Comparison of ENCODE assay signal across 8 mouse cellular contexts in the genomic region with DNA sequence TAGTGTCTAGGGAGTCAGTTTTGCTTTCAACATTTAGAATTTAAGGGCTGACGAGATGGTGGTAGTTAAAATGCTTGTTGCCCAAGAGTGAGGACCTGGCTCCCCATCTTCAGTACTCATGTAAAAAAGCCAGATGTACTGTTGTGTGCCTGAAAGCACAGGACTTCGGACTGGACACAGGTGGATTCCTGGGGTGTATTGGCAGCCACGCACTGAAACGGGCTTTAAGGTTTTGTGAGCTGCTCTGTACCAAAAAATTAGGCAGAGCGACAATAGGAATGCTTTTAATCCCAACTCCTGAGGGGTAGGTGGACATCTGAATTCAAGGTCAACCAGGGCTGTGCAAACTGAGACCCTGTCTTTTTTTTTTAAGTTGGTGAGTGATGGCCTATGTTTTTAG. TPM values are rescaled to one million over a fixed set of nuclear protein-coding genes. Genes with fewer than 3 reads are reported as not detected.
DNase-seq lines count a peak whose midpoint lies in the region; ATAC-seq lines count a peak whose summit lies in the region.

No protein-coding gene starts in this region.

- no peaks in the 10 kb centered on the region for H3K36me3 ChIP-seq in neural tube, embryonic 11.5 days (ENCODE audit: control insufficient read depth, insufficient read depth, low read length)
- peaks cover 10% of the 10 kb centered on the region for H3K36me3 ChIP-seq in limb, embryonic 13.5 days

- no peak for ATAC-seq in neural tube, embryonic 11.5 days (ENCODE audit: insufficient read depth, low FRiP score, low TSS enrichment)
- ATAC-seq in limb, embryonic 13.5 days (ENCODE audit: low FRiP score, low read depth) = no peak

- H3K4me2 ChIP-seq in neural tube, embryonic 11.5 days (ENCODE audit: low read depth) = peak overlapping the region; percentile 91
- peak overlapping the region; percentile 97 for H3K4me2 ChIP-seq in limb, embryonic 13.5 days (replicated peaks)

- H3K27me3 ChIP-seq in neural tube, embryonic 11.5 days (ENCODE audit: control insufficient read depth, insufficient read depth, low read length) = no peaks in the 10 kb centered on the region
- H3K27me3 ChIP-seq in limb, embryonic 13.5 days = no peaks in the 10 kb centered on the region

- H3K9ac ChIP-seq in neural tube, embryonic 11.5 days (ENCODE audit: low read length) = no peak overlapping the region
- H3K9ac ChIP-seq in limb, embryonic 13.5 days = peak overlapping the region; percentile 97; the same call in 1 of the 2 replicates

- DNase-seq in cerebellum, adult 9-11 months = peak; percentile 42
- no peak for DNase-seq in cerebellum, adult 18-20 months
- DNase-seq in neural tube, embryonic 11.5 days (ENCODE audit: low spot score) = no peak
- DNase-seq in neural tube, embryonic 10.5 days (ENCODE audit: extremely low spot score, low spot score) = no peak
- DNase-seq in retina, postnatal 1 day = no peak
- no peak for DNase-seq in right cerebral cortex, postnatal 36 days (ENCODE audit: low spot score in 2 of 2)
- DNase-seq in yolk sac, embryonic 10.5 days (ENCODE audit: low spot score) = no peak

- peak overlapping the region; percentile 92 for H3K4me3 ChIP-seq in neural tube, embryonic 11.5 days (ENCODE audit: low read depth, low read length)
- peak overlapping the region; percentile 98 for H3K4me3 ChIP-seq in limb, embryonic 13.5 days

- H3K9me3 ChIP-seq in neural tube, embryonic 11.5 days (ENCODE audit: control insufficient read depth, low read length) = no peaks in the 10 kb centered on the region
- no peaks in the 10 kb centered on the region for H3K9me3 ChIP-seq in limb, embryonic 13.5 days

- H3K27ac ChIP-seq in neural tube, embryonic 11.5 days (ENCODE audit: low read depth, low read length) = no peak overlapping the region
- H3K27ac ChIP-seq in limb, embryonic 13.5 days = no peak overlapping the region

- WGBS in neural tube, embryonic 11.5 days = 88% methylated on average over 5 of the region's 5 CpGs
- WGBS in limb, embryonic 13.5 days = 85% methylated on average over 5 of the region's 5 CpGs

- peaks cover 19% of the 10 kb centered on the region for H3K4me1 ChIP-seq in neural tube, embryonic 11.5 days (ENCODE audit: control insufficient read depth, insufficient read depth, low read length)
- H3K4me1 ChIP-seq in limb, embryonic 13.5 days = peaks cover 39% of the 10 kb centered on the region

RNA-seq across cellular contexts. Expression of a gene that starts 1.4 kb away (rescaled TPM):
- polyA plus RNA-seq in neural tube, embryonic 11.5 days (2014; fragmentation: Nextera tagmentation; extraction: Ambion mirVana) = 39.2 and 39.5 TPM in 2 replicates
- polyA plus RNA-seq in limb, embryonic 13.5 days (2015; fragmentation: Nextera tagmentation; extraction: Ambion mirVana) = 54.5 and 58.5 TPM in 2 replicates

RNA-seq across cellular contexts. Expression of a gene that starts 1.5 kb away (rescaled TPM):
- 57.3 and 62.1 TPM in 2 replicates for polyA plus RNA-seq in neural tube, embryonic 11.5 days (2014; fragmentation: Nextera tagmentation; extraction: Ambion mirVana)
- polyA plus RNA-seq in limb, embryonic 13.5 days (2015; fragmentation: Nextera tagmentation; extraction: Ambion mirVana) = 59.5 and 62.8 TPM in 2 replicates

RNA-seq across cellular contexts. Expression of a gene that starts 28.7 kb away (rescaled TPM):
- 0.53 and 1.3 TPM in 2 replicates for polyA plus RNA-seq in neural tube, embryonic 11.5 days (2014; fragmentation: Nextera tagmentation; extraction: Ambion mirVana)
- 1.0 and 1.2 TPM in 2 replicates for polyA plus RNA-seq in limb, embryonic 13.5 days (2015; fragmentation: Nextera tagmentation; extraction: Ambion mirVana)

RNA-seq across cellular contexts. Expression of a gene that starts 39.3 kb away (rescaled TPM):
- polyA plus RNA-seq in neural tube, embryonic 11.5 days (2014; fragmentation: Nextera tagmentation; extraction: Ambion mirVana) = 0.21 and 0.27 TPM in 2 replicates
- polyA plus RNA-seq in limb, embryonic 13.5 days (2015; fragmentation: Nextera tagmentation; extraction: Ambion mirVana) = not detected in 2 replicates

RNA-seq across cellular contexts. Expression of a gene that starts 47.8 kb away (rescaled TPM):
- 80.7 and 92.7 TPM in 2 replicates for polyA plus RNA-seq in neural tube, embryonic 11.5 days (2014; fragmentation: Nextera tagmentation; extraction: Ambion mirVana)
- polyA plus RNA-seq in limb, embryonic 13.5 days (2015; fragmentation: Nextera tagmentation; extraction: Ambion mirVana) = 37.7 and 40.7 TPM in 2 replicates
